Mouse (Mus musculus) heart, embryonic 14.5 days (tissue): ENCODE measurements around the gene Exoc3l. TPM values are rescaled to one million over a fixed set of nuclear protein-coding genes. Genes with fewer than 3 reads are reported as not detected.

Experiments
- ATAC-seq: fragments of 200-750 bp; cut with Nextera tagmentation; 2 replicates; pipeline ENCODE4 v1.8.0; 2017; ENCODE audit warnings: low read depth, moderate TSS enrichment; ENCODE audit not compliant: insufficient number of reproducible peaks, insufficient read depth, low FRiP score
- H3K27ac ChIP-seq, 2 experiments: fragments of 200-500 bp in 1 of 2; fragments of 300-500 bp in 1 of 2; sonication (generic) in 1 of 2; replicated peaks in 1 of 2; 2 replicates each; pipeline ENCODE4 v1.5.1; 2012 to 2014; ENCODE audit warnings: low read depth in 2 of 2, low read length in 2 of 2, control low read depth in 1 of 2, mild to moderate bottlenecking in 1 of 2, mixed read lengths in 1 of 2; ENCODE audit not compliant: control insufficient read depth in 1 of 2, insufficient read depth in 1 of 2
- H3K27me3 ChIP-seq: fragments of 300-500 bp; sonication (generic); 2 replicates; pipeline ENCODE4 v1.6.1; 2014; ENCODE audit warnings: mild to moderate bottlenecking, low read length, control low read depth; ENCODE audit not compliant: control insufficient read depth, insufficient read depth
- H3K36me3 ChIP-seq: fragments of 300-500 bp; sonication (generic); 2 replicates; pipeline ENCODE4 v1.6.1; 2014; ENCODE audit warnings: mild to moderate bottlenecking, control low read depth, low read length, mixed read lengths; ENCODE audit not compliant: control insufficient read depth, insufficient read depth
- H3K4me1 ChIP-seq, 2 experiments: fragments of 200-500 bp in 1 of 2; fragments of 300-500 bp in 1 of 2; sonication (generic) in 1 of 2; 2 replicates each; pipeline ENCODE4 v1.6.1; 2012 to 2014; ENCODE audit warnings: low read length in 2 of 2, control low read depth in 1 of 2, mixed read lengths in 1 of 2; ENCODE audit not compliant: control insufficient read depth in 2 of 2, insufficient read depth in 2 of 2
- H3K4me2 ChIP-seq: fragments of 300-500 bp; sonication (generic); 2 replicates; pipeline ENCODE4 v1.6.1; 2014; ENCODE audit warnings: mild to moderate bottlenecking, low read length
- H3K4me3 ChIP-seq, 2 experiments: fragments of 200-500 bp in 1 of 2; fragments of 300-500 bp in 1 of 2; sonication (generic) in 1 of 2; 2 replicates each; pipeline ENCODE4 v1.5.1; 2012 to 2014; ENCODE audit warnings: low read length in 2 of 2, mild to moderate bottlenecking in 2 of 2, control low read depth in 1 of 2, low read depth in 1 of 2, moderate library complexity in 1 of 2; ENCODE audit not compliant: control insufficient read depth in 1 of 2, insufficient read depth in 1 of 2
- H3K9ac ChIP-seq: fragments of 300-500 bp; sonication (generic); 2 replicates; pipeline ENCODE4 v1.6.1; 2014; ENCODE audit warnings: mild to moderate bottlenecking, low read length
- H3K9me3 ChIP-seq: fragments of 300-500 bp; sonication (generic); 2 replicates; pipeline ENCODE4 v1.6.1; 2016; ENCODE audit warnings: low read length, control low read depth; ENCODE audit not compliant: control insufficient read depth
- WGBS: fragments of 180-500 bp; shearing (Covaris S2); extraction: QIAGEN DNeasy Blood & Tissue Kit; methylation state at CpG from one replicate; pipeline ENCODE4 v1.1.7; 2014; 5-methylcytosine and 5-hydroxymethylcytosine counted together
- polyA plus RNA-seq: library from polyadenylated mRNA; unstranded; fragments of >200 nt; fragmentation: Nextera tagmentation; extraction: Ambion mirVana; gene quantifications from 2 replicates; pipeline ENCODE4 v1.2.1, GENCODE M21; 2014

The Exoc3l gene
- polyA plus RNA-seq, result 13.7 and 14.7 TPM in 2 replicates

DNA sequence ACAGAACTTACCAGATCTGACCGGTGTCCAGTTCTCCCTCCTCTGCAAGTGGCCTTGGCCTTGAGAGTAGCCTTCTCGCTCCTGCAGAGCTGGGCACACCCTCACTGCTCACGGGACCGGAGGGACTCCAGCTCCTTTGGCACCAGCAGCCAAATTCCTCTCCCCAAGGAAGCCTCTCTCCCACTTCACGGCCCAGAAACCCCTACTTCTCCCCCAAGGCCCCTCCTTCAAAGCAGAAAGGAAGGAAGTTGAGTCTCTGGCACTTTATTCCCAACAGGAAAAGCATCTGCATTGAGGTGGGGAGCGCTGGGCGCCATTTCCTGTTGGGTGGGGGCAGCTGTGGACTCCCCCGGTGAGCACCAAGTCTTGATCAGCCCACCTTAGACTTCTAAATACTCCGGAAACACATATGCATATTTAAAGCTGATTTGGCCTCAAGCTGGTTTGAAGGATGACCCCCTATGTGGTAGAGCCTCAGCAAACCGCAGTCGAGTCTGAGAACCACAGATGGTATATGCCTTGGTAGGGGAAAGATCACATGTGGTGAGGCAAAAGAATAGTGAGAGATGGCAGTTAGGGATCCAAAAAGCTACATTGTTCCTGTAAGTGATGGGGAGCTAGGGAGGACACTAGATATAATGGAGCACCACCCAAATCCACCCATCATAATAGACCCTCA is at the start of gene Exoc3l:
Gene Exoc3l (minus strand): TSS at position 207 of the 679 bp plus-strand sequence.
- Histone ChIP-seq H3K27ac (peak within 1 kb of the TSS; percentile 65 to 78), H3K27me3 (no peaks in the 10 kb centered on the region), H3K4me3 (peak within 1 kb of the TSS; percentile 34 to 98), H3K36me3 (peaks cover 23% of the 10 kb centered on the region), H3K9ac (peak within 1 kb of the TSS; percentile 95), H3K9me3 (no peaks in the 10 kb centered on the region), H3K4me2 (peak within 1 kb of the TSS; percentile 77), H3K4me1 (peaks cover 9 to 17% of the 10 kb centered on the region in 2 experiments)
- 36% methylated on average over 11 of the region's 11 CpGs for WGBS
- no peak for ATAC-seq

DNA sequence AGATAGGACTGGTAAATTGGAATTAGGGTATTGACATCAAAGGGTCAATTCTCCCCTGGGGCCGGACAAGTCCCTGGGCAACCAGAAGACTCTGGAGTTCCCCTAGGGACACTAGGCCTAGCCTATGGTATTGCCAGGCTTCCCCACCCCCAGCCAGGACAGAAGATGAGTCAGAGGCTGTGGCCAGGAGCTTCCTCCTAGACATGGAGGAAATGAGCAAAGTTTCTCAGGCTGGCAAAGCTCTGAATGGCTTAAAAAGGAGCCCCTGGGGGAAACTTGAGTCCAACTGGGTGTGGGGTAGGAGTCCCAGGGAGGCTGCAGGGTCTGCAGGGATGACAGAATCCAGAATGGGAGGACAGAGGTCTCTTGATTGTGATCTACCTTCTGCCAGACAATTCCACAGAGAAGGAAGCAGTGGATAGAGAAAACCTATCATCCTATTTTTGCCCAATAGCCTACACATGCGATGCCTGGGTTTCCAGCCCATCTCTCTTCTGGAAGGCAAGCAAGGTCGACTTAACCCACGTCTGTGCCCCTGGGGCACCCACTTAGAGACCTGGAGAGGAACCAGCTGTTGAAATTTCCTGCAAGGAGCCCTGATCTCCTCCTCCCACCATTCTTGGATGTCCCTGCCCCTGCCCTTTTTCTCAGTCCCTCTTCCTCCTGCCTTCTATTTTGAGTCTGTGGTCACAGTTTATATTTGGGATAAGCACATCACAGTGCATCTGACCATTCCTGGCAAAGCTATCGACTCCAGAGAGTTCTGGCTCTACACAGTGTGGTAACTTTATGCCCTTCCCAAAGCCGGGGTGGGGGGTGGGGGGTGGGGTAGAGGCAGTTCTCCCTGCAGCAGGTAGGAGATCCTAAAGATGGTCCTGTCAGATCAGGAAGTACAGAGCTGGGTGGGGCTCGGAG is 49.4 kb upstream of the Exoc3l start:
- Histone ChIP-seq H3K4me1 (peaks cover 37 to 54% of the 10 kb centered on the region in 2 experiments), H3K4me3 (no peak overlapping the region), H3K27ac (peak overlapping the region; percentile 35 to 92; a peak in 3 of 4 replicates), H3K27me3 (no peaks in the 10 kb centered on the region), H3K9me3 (no peaks in the 10 kb centered on the region), H3K36me3 (0 out of 2 replicates have a peak, but pooled peaks cover 5% of the 10 kb centered on the region), H3K9ac (peak overlapping the region; percentile 32; the same call in 1 of the 2 replicates), H3K4me2 (peak overlapping the region; percentile 97)
- no peak for ATAC-seq
- WGBS, result 36% methylated on average over 7 of the region's 7 CpGs

DNA sequence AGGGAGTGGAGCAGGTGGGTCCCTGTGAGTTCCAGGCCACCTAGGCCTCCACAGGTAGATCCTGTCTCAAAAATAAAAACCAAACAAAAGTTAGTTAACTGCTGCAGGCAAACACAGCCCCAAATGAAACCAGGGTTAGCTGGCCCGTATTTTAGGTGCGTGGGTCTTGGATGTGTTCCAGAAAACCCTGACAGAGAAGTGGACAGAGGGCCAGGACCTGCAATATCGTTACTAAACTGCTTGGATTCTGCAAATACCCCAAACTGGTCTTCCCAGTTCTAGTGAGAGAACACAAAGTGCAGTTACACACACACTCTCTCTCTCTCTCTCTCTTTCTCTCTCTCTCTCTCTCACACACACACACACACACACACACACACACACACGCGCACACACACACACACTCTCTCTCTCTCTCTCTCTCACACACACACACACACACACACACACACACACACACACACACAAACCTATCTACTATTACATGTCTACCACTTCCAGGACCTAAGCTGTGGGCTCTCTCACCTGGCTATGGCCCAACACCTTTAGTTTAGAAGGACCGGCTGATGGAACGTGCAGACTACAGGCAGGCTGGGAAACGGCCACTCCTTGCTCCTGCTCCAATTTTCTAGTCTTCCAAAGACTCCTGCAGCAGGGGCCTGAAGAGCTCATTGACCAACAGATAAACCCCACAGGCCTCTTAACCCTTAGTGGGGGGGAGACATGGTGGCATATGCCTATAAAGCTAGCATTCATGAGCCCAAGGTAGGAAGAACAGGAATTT is 48.1 kb upstream of the Exoc3l start:
- Histone ChIP-seq H3K27me3 (no peaks in the 10 kb centered on the region), H3K27ac (no peak overlapping the region), H3K4me2 (no peak overlapping the region), H3K9me3 (no peaks in the 10 kb centered on the region), H3K4me1 (peaks cover 36 to 57% of the 10 kb centered on the region in 2 experiments), H3K4me3 (no peak overlapping the region), H3K36me3 (0 out of 2 replicates have a peak, but pooled peaks cover 9% of the 10 kb centered on the region), H3K9ac (no peak overlapping the region)
- 47% methylated on average over 8 of the region's 8 CpGs for WGBS
- ATAC-seq, result no peak

DNA sequence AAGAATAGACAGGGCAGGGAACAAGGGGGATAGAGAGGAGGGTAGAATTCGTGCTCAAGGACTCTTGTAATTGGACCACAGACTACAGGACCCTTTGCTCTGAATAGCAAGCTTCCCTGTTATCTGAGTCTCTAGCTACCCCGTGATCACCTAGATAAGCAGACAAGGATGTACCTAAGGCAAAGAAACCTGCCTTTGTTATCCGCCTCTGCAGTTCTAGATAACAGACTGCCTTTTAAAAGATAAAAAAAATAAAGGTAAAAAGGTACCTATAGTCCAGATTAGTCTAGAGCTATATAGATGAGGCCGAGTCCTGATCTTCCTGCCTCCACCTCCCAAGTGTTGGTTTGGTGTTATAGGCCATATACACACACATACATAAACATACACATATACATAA is 46.9 kb upstream of the Exoc3l start:
- H3K9me3 ChIP-seq, result no peaks in the 10 kb centered on the region
- ATAC-seq, result no peak
- H3K27me3 ChIP-seq, result no peaks in the 10 kb centered on the region
- H3K27ac ChIP-seq, result no peak overlapping the region
- H3K9ac ChIP-seq, result no peak overlapping the region
- no peak overlapping the region for H3K4me3 ChIP-seq
- WGBS, result 64% methylated on average over 4 of the region's 4 CpGs
- no peak overlapping the region for H3K4me2 ChIP-seq
- H3K4me1 ChIP-seq, result peaks cover 41 to 65% of the 10 kb centered on the region in 2 experiments
- peaks cover 16% of the 10 kb centered on the region for H3K36me3 ChIP-seq

DNA sequence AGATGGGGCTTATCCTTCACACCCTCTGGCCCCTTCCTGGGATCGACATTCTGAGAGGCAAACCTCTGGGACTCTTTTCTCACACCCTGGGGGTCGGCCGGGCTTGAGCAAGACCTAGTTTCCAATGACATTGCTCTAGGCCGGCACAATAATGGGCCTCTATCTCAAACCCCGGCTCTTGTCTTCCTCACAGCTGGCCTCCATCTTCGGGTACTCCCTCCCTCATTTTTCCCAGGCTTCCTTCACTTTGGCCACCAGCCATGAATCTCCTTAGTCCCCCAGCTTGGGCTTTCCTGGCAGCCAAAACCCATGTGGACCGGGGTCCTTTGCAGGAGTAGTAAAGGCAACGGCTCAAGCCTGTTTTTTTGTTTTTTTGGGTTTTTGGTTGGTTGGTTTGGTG is 45.5 kb upstream of the Exoc3l start:
- Histone ChIP-seq H3K36me3 (peaks cover 29% of the 10 kb centered on the region), H3K27ac (peak overlapping the region; percentile 20 to 41), H3K4me3 (no peak overlapping the region), H3K4me1 (peaks cover 38 to 61% of the 10 kb centered on the region in 2 experiments), H3K9me3 (no peaks in the 10 kb centered on the region), H3K9ac (no peak overlapping the region), H3K27me3 (no peaks in the 10 kb centered on the region), H3K4me2 (peak overlapping the region; percentile 11; the same call in 1 of the 2 replicates)
- ATAC-seq, result no peak
- 23% methylated on average over 8 of the region's 8 CpGs for WGBS

DNA sequence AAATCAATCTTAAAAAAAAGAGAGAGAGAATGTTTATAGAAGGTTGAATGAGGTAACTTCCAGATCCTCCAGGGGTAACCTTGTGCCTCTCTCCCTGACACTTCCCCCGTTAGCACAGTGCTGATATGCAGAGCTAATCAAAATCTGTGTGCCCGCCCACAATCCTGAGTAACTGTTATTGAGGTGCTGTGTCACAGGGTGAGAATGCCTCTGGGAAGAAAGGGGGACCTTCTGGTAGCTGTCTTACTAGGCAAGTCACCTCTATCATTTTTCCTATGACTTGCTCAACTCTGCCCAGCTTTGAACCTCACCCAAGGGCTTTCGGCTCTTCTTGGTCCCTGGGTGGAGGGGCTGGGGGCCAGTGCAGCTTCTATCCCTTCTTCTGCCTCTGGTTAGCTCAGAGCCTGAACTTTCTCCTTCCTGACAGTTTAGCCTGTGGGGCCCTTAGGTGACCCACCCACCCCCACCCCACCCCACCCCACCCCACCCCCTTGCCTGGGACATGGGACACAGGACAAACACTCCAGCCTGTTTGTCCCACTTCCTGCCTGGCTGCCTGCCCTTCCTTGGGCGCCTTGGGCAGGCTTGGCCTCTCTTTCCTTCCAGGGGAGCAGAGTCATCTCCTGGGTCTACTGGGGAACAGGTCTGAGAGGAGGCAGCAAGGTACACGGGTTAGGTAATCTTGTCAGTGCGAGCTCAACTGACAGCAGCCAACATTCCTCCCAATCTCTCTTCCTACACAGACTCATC is 44.2 kb upstream of the Exoc3l start:
- H3K4me1 ChIP-seq, result peaks cover 28 to 48% of the 10 kb centered on the region in 2 experiments
- no peak overlapping the region for H3K9ac ChIP-seq
- 50% methylated on average over 5 of the region's 6 CpGs for WGBS
- peak overlapping the region in 1 of 2 experiments; percentile 20; a peak in 3 of 4 replicates for H3K27ac ChIP-seq
- no peaks in the 10 kb centered on the region for H3K9me3 ChIP-seq
- H3K36me3 ChIP-seq, result peaks cover 43% of the 10 kb centered on the region
- H3K4me3 ChIP-seq, result no peak overlapping the region
- no peaks in the 10 kb centered on the region for H3K27me3 ChIP-seq
- no peak for ATAC-seq
- H3K4me2 ChIP-seq, result no peak overlapping the region
